Mouse (Mus musculus): ENCODE data around the gene Cysrt1.
A peak's percentile ranks its signal among the peaks of the same experiment; 100 is the strongest.

Cysrt1 gene

DNA sequence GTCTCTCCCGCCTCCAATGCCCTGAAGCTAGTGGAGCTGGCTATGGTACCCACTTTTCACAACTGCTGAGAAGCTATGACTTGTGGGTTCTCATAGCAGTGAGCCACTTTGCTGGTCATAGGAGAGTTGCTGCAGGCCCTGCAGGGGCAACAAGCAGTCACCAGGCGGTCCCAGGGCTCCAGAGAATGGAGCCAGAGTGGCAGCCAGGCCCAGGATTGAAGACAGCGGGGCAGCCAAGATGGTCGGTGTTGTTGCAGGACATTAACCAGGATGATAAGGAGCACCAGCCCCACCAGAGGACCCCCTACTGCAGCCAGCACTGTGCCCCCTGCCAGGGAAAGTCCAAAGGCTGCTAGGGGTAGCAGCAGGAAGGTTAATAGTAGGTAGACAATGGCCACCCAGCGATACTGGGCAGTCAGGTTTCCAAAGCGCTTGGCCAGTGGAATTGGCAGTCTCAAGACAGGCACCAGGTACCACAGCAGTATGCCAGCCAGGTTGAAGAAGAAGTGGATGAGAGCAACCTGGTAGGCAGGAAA is 13.2 kb downstream of the Cysrt1 start:
- TF ChIP-seq CTCF (conservative IDR thresholded peaks at IDR 0.05; ENCODE audit: low read length): no peak
- TF ChIP-seq POU5F1 (IDR thresholded peaks at IDR 0.05; ENCODE audit: borderline replicate concordance, low read length): no peak
- Histone ChIP-seq H3K27me3 (ENCODE audit: insufficient read depth, low read length) (peaks cover 6% of the 10 kb centered on the region), H3K36me3 (ENCODE audit: insufficient read depth, low read length) (no peaks in the 10 kb centered on the region), H3K4me1 (replicated peaks; ENCODE audit: low read depth, low read length) (peaks cover 76% of the 10 kb centered on the region), H3K9me3 (ENCODE audit: low read length) (no peaks in the 10 kb centered on the region), H3K4me3 (replicated peaks; ENCODE audit: low read length) (peak overlapping the region; percentile 73)

DNA sequence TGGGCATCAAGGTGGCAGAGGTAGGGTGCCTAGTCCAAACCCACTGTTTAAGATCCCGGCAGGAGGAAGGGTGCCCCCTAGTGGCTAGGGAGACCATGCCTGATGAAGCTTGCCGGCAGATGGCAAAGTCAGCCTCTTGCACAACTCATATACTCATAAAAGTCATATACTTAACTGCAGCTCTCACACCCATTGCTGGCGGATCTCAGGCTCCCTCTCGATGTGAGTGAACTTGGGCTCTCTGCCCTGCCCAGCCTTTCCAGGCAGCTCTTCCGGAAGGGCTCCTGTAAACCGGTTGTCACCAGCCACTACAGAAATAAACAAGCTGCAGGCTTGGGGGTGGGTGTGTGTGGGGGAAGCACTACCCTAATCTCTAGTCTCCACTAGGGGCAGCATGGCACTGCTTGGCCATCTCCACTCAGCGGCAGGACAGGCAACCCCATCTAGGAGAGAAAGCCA is 13.8 kb downstream of the Cysrt1 start:
- Histone ChIP-seq H3K36me3 (ENCODE audit: insufficient read depth, low read length) (peaks cover 6% of the 10 kb centered on the region), H3K27me3 (ENCODE audit: insufficient read depth, low read length) (peaks cover 6% of the 10 kb centered on the region), H3K4me1 (replicated peaks; ENCODE audit: low read depth, low read length) (peaks cover 75% of the 10 kb centered on the region), H3K9me3 (ENCODE audit: low read length) (no peaks in the 10 kb centered on the region), H3K4me3 (replicated peaks; ENCODE audit: low read length) (peak overlapping the region; percentile 73)
- TF ChIP-seq NANOG (IDR thresholded peaks at IDR 0.05; ENCODE audit: borderline replicate concordance, low read length): no peak
- peak; percentile 64 for TF ChIP-seq CTCF (conservative IDR thresholded peaks at IDR 0.05; ENCODE audit: low read length)
- no peak for TF ChIP-seq POU5F1 (IDR thresholded peaks at IDR 0.05; ENCODE audit: borderline replicate concordance, low read length)

DNA sequence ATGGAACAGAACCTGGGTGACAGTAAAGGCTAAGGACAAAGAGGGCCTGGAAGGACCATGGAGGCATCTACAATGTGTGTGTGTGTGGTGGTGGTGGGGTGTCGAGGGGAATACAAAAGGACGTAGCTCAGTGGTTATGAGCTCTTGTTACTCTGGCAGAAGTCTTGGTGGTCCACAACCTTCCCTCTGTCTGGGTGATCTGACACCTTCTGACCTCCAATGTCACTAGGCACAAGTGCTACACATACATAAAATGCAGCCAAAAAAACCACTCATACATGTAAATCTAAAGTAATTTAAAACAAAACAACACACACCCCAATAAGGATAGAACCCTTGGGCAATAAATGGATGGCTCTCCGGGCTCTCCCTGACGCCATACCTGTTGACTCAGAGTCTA is 14.8 kb downstream of the Cysrt1 start:
- Histone ChIP-seq H3K4me1 (replicated peaks; ENCODE audit: low read depth, low read length) (peaks cover 73% of the 10 kb centered on the region), H3K36me3 (ENCODE audit: insufficient read depth, low read length) (peaks cover 16% of the 10 kb centered on the region), H3K9me3 (ENCODE audit: low read length) (no peaks in the 10 kb centered on the region), H3K27me3 (ENCODE audit: insufficient read depth, low read length) (no peaks in the 10 kb centered on the region), H3K4me3 (replicated peaks; ENCODE audit: low read length) (0 out of 2 replicates have a peak overlapping the region, but pooled peaks have one; percentile 73)
- TF ChIP-seq CTCF (conservative IDR thresholded peaks at IDR 0.05; ENCODE audit: low read length) (no peak), NANOG (IDR thresholded peaks at IDR 0.05; ENCODE audit: borderline replicate concordance, low read length) (no peak), POU5F1 (IDR thresholded peaks at IDR 0.05; ENCODE audit: borderline replicate concordance, low read length) (no peak)

DNA sequence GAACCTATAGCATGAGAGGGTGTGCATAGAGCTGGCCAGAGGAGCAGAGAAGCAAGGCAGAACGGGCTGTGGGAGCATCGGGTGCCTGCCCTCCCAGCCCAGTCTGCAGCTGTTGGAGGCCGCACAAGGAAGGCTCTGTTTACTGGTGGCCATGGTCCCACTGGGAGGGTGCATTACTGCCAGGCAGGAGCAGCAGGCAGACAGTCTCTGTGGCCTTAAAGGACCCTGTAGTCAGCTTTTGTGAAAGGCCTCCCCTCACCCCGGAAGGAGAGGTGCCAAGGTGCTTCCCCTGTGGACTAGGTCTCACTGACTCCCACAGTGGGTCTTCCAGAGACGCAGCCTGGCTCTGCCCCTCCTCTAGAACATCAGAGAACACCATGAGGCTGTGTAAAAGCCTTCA is 15.4 kb downstream of the Cysrt1 start:
- H3K36me3 ChIP-seq (ENCODE audit: insufficient read depth, low read length): peaks cover 22% of the 10 kb centered on the region
- no peak overlapping the region for H3K4me3 ChIP-seq (replicated peaks; ENCODE audit: low read length)
- H3K27me3 ChIP-seq (ENCODE audit: insufficient read depth, low read length): no peaks in the 10 kb centered on the region
- no peak for TF ChIP-seq NANOG (IDR thresholded peaks at IDR 0.05; ENCODE audit: borderline replicate concordance, low read length)
- peaks cover 72% of the 10 kb centered on the region for H3K4me1 ChIP-seq (replicated peaks; ENCODE audit: low read depth, low read length)
- no peaks in the 10 kb centered on the region for H3K9me3 ChIP-seq (ENCODE audit: low read length)

DNA sequence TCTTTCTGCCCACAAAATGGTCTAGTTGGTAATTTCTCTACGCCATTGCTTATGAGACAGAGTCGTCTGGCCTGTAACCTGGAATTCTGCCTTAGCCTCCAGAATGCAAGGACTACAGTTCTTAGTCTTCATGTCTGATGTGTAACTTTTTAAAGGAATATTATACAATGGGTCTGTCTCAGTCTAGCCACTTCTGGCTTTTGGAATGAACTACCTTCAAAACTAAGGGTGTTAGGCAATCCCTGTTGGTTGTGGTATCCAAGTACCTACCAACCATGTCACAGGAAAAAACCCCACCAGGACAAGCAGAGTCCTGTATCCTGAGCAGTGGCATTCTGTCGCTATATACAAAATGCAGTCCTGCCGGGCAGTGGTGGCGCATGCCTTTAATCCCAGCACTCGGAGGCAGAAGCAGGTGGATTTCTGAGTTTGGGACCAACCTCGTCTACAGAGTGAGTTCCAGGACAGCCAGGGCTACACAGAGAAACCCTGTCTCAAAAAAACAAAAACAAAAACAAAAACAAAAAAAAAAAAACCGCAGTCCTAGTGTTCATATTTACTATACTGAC is 16.4 kb downstream of the Cysrt1 start:
- Histone ChIP-seq H3K36me3 (ENCODE audit: insufficient read depth, low read length) (peaks cover 31% of the 10 kb centered on the region), H3K9me3 (ENCODE audit: low read length) (no peaks in the 10 kb centered on the region), H3K4me1 (replicated peaks; ENCODE audit: low read depth, low read length) (peaks cover 72% of the 10 kb centered on the region), H3K4me3 (replicated peaks; ENCODE audit: low read length) (peak overlapping the region; percentile 81), H3K27me3 (ENCODE audit: insufficient read depth, low read length) (no peaks in the 10 kb centered on the region)
- TF ChIP-seq POU5F1 (IDR thresholded peaks at IDR 0.05; ENCODE audit: borderline replicate concordance, low read length) (no peak), NANOG (IDR thresholded peaks at IDR 0.05; ENCODE audit: borderline replicate concordance, low read length) (no peak), CTCF (conservative IDR thresholded peaks at IDR 0.05; ENCODE audit: low read length) (no peak)

DNA sequence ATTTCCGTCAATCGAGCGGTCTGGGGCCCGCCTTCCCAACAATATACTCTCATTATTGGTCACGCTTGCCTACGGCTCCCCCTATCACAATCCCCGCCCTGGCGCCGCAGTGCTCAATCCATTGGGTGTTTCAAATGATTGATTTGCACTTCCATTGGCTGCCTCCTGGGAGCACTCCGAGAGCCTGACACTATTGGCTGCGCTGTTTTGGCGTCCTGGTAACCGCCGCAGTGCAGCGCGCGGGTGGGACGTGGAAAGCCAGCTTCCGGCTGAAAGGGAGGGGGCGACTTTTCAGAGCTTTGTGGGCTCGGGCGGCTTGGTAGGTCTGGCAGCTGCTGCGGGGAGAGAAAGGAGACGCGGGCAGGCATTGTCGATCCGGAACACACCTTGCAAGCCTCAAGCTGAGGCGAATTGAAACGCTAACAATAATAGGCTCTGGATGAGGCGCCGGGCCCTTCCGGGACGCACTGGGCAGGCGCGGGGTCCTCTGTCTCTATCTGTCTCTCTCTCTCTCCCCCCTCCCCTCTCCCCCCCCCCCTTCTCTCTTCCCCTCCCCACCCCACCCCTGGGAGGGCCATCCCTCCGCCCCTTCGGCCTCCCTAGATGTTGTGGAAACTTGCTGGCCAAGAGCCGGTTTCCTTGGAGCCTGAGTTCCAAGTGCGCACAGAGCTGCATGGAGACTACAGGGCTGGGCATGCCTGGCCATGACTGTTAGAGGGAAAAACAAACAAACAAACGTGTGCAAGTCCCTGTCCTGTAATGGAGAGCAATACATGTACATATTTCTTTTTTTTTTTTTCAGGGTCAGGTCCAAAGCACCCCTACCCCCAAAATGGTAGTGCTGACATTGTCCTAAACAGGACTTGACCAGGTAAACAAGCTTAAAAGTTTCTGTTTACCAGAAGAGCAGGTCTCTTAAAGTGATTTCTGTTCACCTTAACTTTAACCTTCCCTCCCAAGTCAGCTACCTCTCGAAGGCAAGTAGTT is 17.2 kb downstream of the Cysrt1 start:
- H3K4me1 ChIP-seq (replicated peaks; ENCODE audit: low read depth, low read length): peaks cover 72% of the 10 kb centered on the region
- no peaks in the 10 kb centered on the region for H3K27me3 ChIP-seq (ENCODE audit: insufficient read depth, low read length)
- H3K4me3 ChIP-seq (replicated peaks; ENCODE audit: low read length): peak overlapping the region; percentile 81
- TF ChIP-seq POU5F1 (IDR thresholded peaks at IDR 0.05; ENCODE audit: borderline replicate concordance, low read length): no peak
- peak; percentile 62; the same call in 1 of the 2 replicates for TF ChIP-seq NANOG (IDR thresholded peaks at IDR 0.05; ENCODE audit: borderline replicate concordance, low read length)
- H3K9me3 ChIP-seq (ENCODE audit: low read length): no peaks in the 10 kb centered on the region
- peaks cover 33% of the 10 kb centered on the region for H3K36me3 ChIP-seq (ENCODE audit: insufficient read depth, low read length)

DNA sequence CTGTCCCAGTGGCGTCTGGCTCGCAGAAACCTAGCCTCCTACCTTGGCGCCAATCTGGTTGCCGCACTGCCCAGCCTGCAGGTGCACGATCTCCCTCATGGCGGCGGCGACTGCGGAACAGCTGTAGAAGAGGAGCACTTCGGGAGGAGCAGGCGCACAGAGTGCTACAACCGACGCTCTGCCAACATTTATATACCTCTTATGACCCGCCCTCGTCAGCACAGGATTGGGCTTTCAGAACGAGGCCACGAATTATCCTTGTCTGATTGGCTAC is 17.8 kb downstream of the Cysrt1 start, which contains the start of gene Tubb4b:
TSS of gene Tubb4b (minus strand) at position 211 of the 274 bp plus-strand sequence.
- Histone ChIP-seq H3K4me3 (replicated peaks; ENCODE audit: low read length) (peak within 1 kb of the TSS; percentile 99), H3K36me3 (ENCODE audit: insufficient read depth, low read length) (peaks cover 33% of the 10 kb centered on the region), H3K9me3 (ENCODE audit: low read length) (no peaks in the 10 kb centered on the region), H3K27me3 (ENCODE audit: insufficient read depth, low read length) (no peaks in the 10 kb centered on the region), H3K4me1 (replicated peaks; ENCODE audit: low read depth, low read length) (peaks cover 73% of the 10 kb centered on the region)
- TF ChIP-seq NANOG (IDR thresholded peaks at IDR 0.05; ENCODE audit: borderline replicate concordance, low read length) (no peak), POU5F1 (IDR thresholded peaks at IDR 0.05; ENCODE audit: borderline replicate concordance, low read length) (no peak), CTCF (conservative IDR thresholded peaks at IDR 0.05; ENCODE audit: low read length) (no peak)

DNA sequence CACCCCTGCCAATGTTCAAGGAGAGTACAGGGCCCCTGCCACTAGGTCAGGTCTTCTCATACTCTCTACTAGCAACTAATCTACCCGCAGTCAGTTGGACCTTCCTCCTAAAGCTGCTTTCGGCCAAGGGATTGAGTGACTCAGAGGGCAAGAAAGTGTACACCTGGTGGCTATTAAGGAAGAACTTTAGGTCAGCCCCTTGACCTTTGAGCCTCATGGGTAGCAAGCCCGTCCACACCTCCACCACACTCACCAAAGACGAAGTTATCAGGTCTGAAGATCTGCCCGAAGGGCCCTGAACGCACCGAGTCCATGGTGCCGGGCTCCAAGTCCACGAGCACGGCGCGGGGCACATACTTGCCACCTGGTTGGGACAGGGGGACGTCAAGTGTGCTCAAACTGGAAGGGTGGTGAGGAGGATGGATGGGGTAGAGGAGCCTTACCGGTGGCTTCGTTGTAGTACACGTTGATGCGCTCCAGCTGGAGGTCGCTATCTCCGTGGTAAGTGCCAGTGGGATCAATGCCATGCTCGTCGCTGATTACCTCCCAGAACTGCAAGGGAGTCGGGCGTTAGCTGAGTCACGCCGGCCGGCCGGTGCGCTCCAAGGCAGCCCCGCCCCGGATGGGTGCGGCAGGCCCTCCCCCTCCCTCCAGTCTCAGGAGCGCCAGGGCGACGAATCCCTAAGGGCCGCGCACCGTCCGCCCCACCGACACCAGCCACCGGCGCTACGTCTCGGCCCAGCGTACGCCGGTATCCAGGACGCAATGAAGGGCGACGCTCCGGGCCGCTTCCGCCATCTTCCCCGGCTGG is 18.4 kb downstream of the Cysrt1 start:
- no peak for TF ChIP-seq NANOG (IDR thresholded peaks at IDR 0.05; ENCODE audit: borderline replicate concordance, low read length)
- no peak for TF ChIP-seq POU5F1 (IDR thresholded peaks at IDR 0.05; ENCODE audit: borderline replicate concordance, low read length)
- TF ChIP-seq CTCF (conservative IDR thresholded peaks at IDR 0.05; ENCODE audit: low read length): no peak
- H3K9me3 ChIP-seq (ENCODE audit: low read length): no peaks in the 10 kb centered on the region
- peaks cover 67% of the 10 kb centered on the region for H3K4me1 ChIP-seq (replicated peaks; ENCODE audit: low read depth, low read length)
- H3K4me3 ChIP-seq (replicated peaks; ENCODE audit: low read length): peak overlapping the region; percentile 99
- no peaks in the 10 kb centered on the region for H3K27me3 ChIP-seq (ENCODE audit: insufficient read depth, low read length)
- peaks cover 33% of the 10 kb centered on the region for H3K36me3 ChIP-seq (ENCODE audit: insufficient read depth, low read length)
